Mouse (Mus musculus) hindbrain, postnatal 0 days (tissue): ENCODE measurements at regions not wholly inside any gene's neighbourhood (a gene's known extent, or its start where the extent isn't known, plus 50 kb on each side); places are given as distances from the start of the nearest gene placed in this dataset.
"Not testable (repeated sequence)": the region's sequence is repeated elsewhere in the genome, so short reads cannot be mapped to it uniquely, and the experiment has no call there.

Source experiments
- ATAC-seq: fragments of 200-750 bp; cut with Nextera tagmentation; 2 replicates; pipeline ENCODE4 v1.8.0; 2017; ENCODE audit warnings: mild to moderate bottlenecking, moderate TSS enrichment, moderate library complexity
- DNase-seq: peaks from one replicate; pipeline ENCODE4 v3.0.0-alpha.2; 2015; ENCODE audit warnings: low spot score
- H3K27ac ChIP-seq: fragments of 300-500 bp; sonication (generic); 2 replicates; pipeline ENCODE4 v1.5.1; 2014; ENCODE audit warnings: mild to moderate bottlenecking
- H3K27me3 ChIP-seq: fragments of 300-500 bp; sonication (generic); 2 replicates; pipeline ENCODE4 v1.6.1; 2014; ENCODE audit warnings: low read length, mixed read lengths; ENCODE audit not compliant: insufficient read depth
- H3K36me3 ChIP-seq: fragments of 300-500 bp; sonication (generic); 2 replicates; pipeline ENCODE4 v1.6.1; 2014; ENCODE audit warnings: low read length, mixed read lengths; ENCODE audit not compliant: insufficient read depth
- H3K4me1 ChIP-seq: fragments of 300-500 bp; sonication (generic); 2 replicates; pipeline ENCODE4 v1.6.1; 2014; ENCODE audit warnings: antibody characterized with exemption, low read length, mixed read lengths; ENCODE audit not compliant: insufficient read depth
- H3K4me2 ChIP-seq: fragments of 300-500 bp; sonication (generic); 2 replicates; pipeline ENCODE4 v1.6.1; 2014; ENCODE audit warnings: low read depth, mild to moderate bottlenecking, low read length, moderate library complexity, mixed read lengths
- H3K4me3 ChIP-seq: fragments of 300-500 bp; sonication (generic); 2 replicates; pipeline ENCODE4 v1.5.1; 2014; ENCODE audit warnings: low read length
- H3K9ac ChIP-seq: fragments of 300-500 bp; sonication (generic); replicated peaks from 2 replicates; pipeline ENCODE4 v1.6.1; 2014; ENCODE audit warnings: mild to moderate bottlenecking, low read length, moderate library complexity, mixed read lengths
- H3K9me3 ChIP-seq: fragments of 300-500 bp; sonication (generic); 2 replicates; pipeline ENCODE4 v1.6.1; 2016; ENCODE audit warnings: low read length, mixed read lengths
- CTCF ChIP-seq: IDR thresholded peaks from 2 replicates; pipeline ENCODE4 v1.5.1; 2016; ENCODE audit warnings: antibody characterized with exemption, control low read depth, low read depth
- WGBS: fragments of 180-500 bp; shearing (Covaris S2); extraction: QIAGEN DNeasy Blood & Tissue Kit; methylation state at CpG from one replicate; pipeline ENCODE4 v1.1.7; 2014; 5-methylcytosine and 5-hydroxymethylcytosine counted together

GRCm38 (mm10) chr1:99599696-99600489 lies 172.7 kb upstream of the Cntnap5b start:
- TF ChIP-seq CTCF, result no peak
- Histone ChIP-seq H3K4me1 (no peaks in the 10 kb centered on the region), H3K27me3 (no peaks in the 10 kb centered on the region), H3K27ac (no peak overlapping the region), H3K4me2 (no peak overlapping the region), H3K4me3 (no peak overlapping the region), H3K9me3 (no peaks in the 10 kb centered on the region), H3K36me3 (no peaks in the 10 kb centered on the region), H3K9ac (no peak overlapping the region)
- ATAC-seq (no peak), DNase-seq (no peak)
- 76% methylated on average over 2 of the region's 2 CpGs for WGBS

GRCm38 (mm10) chr1:99605213-99605612 lies 167.4 kb upstream of the Cntnap5b start:
- no peaks in the 10 kb centered on the region for H3K4me1 ChIP-seq

GRCm38 (mm10) chr1:99619221-99619620 lies 153.3 kb upstream of the Cntnap5b start:
- DNase-seq (peak; percentile 28), ATAC-seq (no peak)
- Histone ChIP-seq H3K36me3 (no peaks in the 10 kb centered on the region), H3K27me3 (no peaks in the 10 kb centered on the region), H3K4me1 (no peaks in the 10 kb centered on the region), H3K9ac (no peak overlapping the region), H3K9me3 (no peaks in the 10 kb centered on the region), H3K4me2 (no peak overlapping the region), H3K4me3 (no peak overlapping the region), H3K27ac (no peak overlapping the region)
- WGBS, result 42% methylated on average over 2 of the region's 2 CpGs
- no peak for TF ChIP-seq CTCF

More at GRCm38 (mm10) chr1:99605213-99605612, 167.4 kb upstream of the Cntnap5b start:
- H3K4me3 ChIP-seq, result no peak overlapping the region
- H3K36me3 ChIP-seq, result no peaks in the 10 kb centered on the region
- H3K9me3 ChIP-seq, result no peaks in the 10 kb centered on the region
- H3K27me3 ChIP-seq, result no peaks in the 10 kb centered on the region
- H3K27ac ChIP-seq, result no peak overlapping the region
- H3K9ac ChIP-seq, result no peak overlapping the region
- ATAC-seq (no peak), DNase-seq (no peak)
- no peak for TF ChIP-seq CTCF
- no peak overlapping the region for H3K4me2 ChIP-seq

GRCm38 (mm10) chr1:99630971-99631370 lies 141.6 kb upstream of the Cntnap5b start:
- H3K27ac ChIP-seq, H3K4me3 ChIP-seq, H3K9ac ChIP-seq, ATAC-seq, DNase-seq, H3K27me3 ChIP-seq, H3K4me1 ChIP-seq, H3K9me3 ChIP-seq, H3K36me3 ChIP-seq, H3K4me2 ChIP-seq: not testable (repeated sequence)
- 92% methylated on average over 13 of the region's 13 CpGs for WGBS

- no peak overlapping the region for H3K9ac ChIP-seq
- DNase-seq (no peak), ATAC-seq (no peak)
- H3K27me3 ChIP-seq, result no peaks in the 10 kb centered on the region
- WGBS, result 96% methylated on average over 2 of the region's 2 CpGs
- no peaks in the 10 kb centered on the region for H3K9me3 ChIP-seq
- no peak overlapping the region for H3K4me2 ChIP-seq
- H3K4me1 ChIP-seq, result no peaks in the 10 kb centered on the region
- no peaks in the 10 kb centered on the region for H3K36me3 ChIP-seq
- TF ChIP-seq CTCF, result no peak
- H3K4me3 ChIP-seq, result no peak overlapping the region
- H3K27ac ChIP-seq, result no peak overlapping the region
These were observed 108.9 kb upstream of the Cntnap5b start for GRCm38 (mm10) chr1:99663641-99664040.

GRCm38 (mm10) chr1:99679980-99680379 lies 92.6 kb upstream of the Cntnap5b start:
- H3K27ac ChIP-seq, result no peak overlapping the region
- DNase-seq (no peak), ATAC-seq (no peak)
- H3K4me1 ChIP-seq, result no peaks in the 10 kb centered on the region
- no peak for TF ChIP-seq CTCF
- 71% methylated on average over 1 of the region's 1 CpGs for WGBS
- no peak overlapping the region for H3K9ac ChIP-seq
- H3K4me3 ChIP-seq, result no peak overlapping the region
- no peak overlapping the region for H3K4me2 ChIP-seq
- no peaks in the 10 kb centered on the region for H3K36me3 ChIP-seq
- H3K9me3 ChIP-seq, result no peaks in the 10 kb centered on the region
- no peaks in the 10 kb centered on the region for H3K27me3 ChIP-seq

GRCm38 (mm10) chr1:99697089-99697488 lies 75.5 kb upstream of the Cntnap5b start:
- Histone ChIP-seq H3K27me3 (no peaks in the 10 kb centered on the region), H3K36me3 (no peaks in the 10 kb centered on the region), H3K4me2 (no peak overlapping the region), H3K9ac (no peak overlapping the region), H3K4me3 (no peak overlapping the region), H3K9me3 (no peaks in the 10 kb centered on the region), H3K4me1 (no peaks in the 10 kb centered on the region), H3K27ac (no peak overlapping the region)
- no peak for DNase-seq
- TF ChIP-seq CTCF, result no peak
- ATAC-seq, result no peak
- WGBS, result 81% methylated on average over 3 of the region's 3 CpGs
